Mouse (Mus musculus) embryonic fibroblast, embryonic 13.5 days (primary cell): ENCODE data around the gene Fto.

Source experiments
- CTCF ChIP-seq: IDR thresholded peaks from 2 replicates; pipeline ENCODE4 v1.5.1; 2011; ENCODE audit warnings: mild to moderate bottlenecking, control low read depth, low read length, moderate library complexity, borderline replicate concordance; ENCODE audit not compliant: insufficient read depth
- POLR2A ChIP-seq: IDR thresholded peaks from 2 replicates; pipeline ENCODE4 v1.6.1; 2011; ENCODE audit warnings: low read depth, mild to moderate bottlenecking, control low read depth, low read length, moderate library complexity

- no peak for TF ChIP-seq POLR2A
- no peak for TF ChIP-seq CTCF
Observed at GRCm38 (mm10) chr8:91502791-91503190, 189.5 kb downstream of the Fto start.
